Mouse (Mus musculus): ENCODE data around the gene Phyh.

GRCm38 (mm10) chr2:4985000-4985399, 66.2 kb downstream of the Phyh start:
- TF ChIP-seq CTCF (conservative IDR thresholded peaks at IDR 0.05; ENCODE audit: low read length) = no peak
- no peak for TF ChIP-seq POU5F1 (IDR thresholded peaks at IDR 0.05; ENCODE audit: borderline replicate concordance, low read length)

Data from E14TG2a.4 (cell line).